Mouse (Mus musculus) ES-Bruce4 (cell line): ENCODE data around the gene Lce1f.

ENCODE experiments used
- CTCF ChIP-seq: IDR thresholded peaks from one replicate; pipeline ENCODE4 v1.8.1; 2011; ENCODE audit warnings: low read depth, low read length
- POLR2A ChIP-seq: IDR thresholded peaks from one replicate; pipeline ENCODE4 v1.8.1; 2011; ENCODE audit warnings: low read length; ENCODE audit not compliant: insufficient read depth

DNA sequence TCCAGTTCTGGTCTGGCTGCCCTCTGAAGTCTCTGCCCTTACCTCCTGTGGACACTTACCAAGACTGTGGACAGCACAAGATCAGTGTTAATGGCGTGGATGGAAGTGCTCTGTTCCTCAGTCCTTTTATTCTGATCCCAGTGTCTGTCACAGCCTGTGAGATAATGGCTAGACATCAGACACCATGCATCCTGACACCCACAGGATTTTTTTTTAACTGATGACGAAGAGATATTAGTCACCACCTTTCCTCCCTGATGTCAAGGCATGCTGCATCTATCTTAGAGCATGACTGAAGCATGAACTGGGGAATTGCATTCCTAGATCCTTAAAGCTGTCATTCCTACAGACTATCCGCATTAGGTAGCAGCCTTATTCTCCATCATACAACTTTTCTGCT is at the start of gene Lce1f:
- TF ChIP-seq POLR2A (no peak), CTCF (no peak)
